Mouse (Mus musculus) ovary, postnatal 36 days (tissue): ENCODE data around the gene Dusp1.

ENCODE experiments used
- DNase-seq: peaks from one replicate; pipeline ENCODE4 v3.0.0; 2022; ENCODE audit warnings: low spot score, mixed read lengths

The Dusp1 gene

DNA sequence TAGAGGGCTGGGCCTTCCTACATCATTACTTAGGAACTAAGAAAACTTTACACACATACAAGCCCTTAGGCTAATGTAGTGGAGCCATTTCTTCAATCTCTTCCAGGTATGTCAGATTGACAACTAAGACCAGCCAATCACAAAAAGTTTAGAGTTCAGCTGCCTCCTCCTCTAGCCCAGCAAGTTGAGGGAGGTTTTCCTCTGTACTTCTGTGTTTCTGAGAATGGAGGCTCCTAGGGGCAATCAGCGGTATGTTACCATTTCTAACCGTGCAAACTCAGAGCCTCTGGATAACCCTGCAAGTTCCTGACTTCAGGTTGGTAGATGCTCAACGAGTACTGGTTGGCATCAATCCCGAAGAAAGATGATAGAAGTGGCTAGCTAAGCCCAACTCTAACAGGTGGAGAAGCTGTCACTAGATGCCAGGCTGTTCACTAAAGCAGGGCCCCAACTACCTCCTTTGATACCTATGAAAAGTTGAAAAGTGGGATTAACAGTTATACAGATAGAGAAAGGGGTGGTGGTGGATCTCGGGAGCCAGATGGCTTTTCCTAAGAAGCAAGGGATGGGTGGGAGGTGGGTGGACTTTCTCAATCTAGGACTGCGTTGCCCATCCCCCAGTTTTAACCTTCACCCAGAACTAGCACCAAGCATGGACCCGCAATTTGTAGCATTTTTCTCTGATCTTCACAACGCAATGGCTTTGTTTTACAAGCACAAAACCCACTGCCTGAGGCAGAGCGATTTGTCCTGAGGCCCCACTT lies 1.2 kb downstream of the Dusp1 start:
- no peak for DNase-seq

DNA sequence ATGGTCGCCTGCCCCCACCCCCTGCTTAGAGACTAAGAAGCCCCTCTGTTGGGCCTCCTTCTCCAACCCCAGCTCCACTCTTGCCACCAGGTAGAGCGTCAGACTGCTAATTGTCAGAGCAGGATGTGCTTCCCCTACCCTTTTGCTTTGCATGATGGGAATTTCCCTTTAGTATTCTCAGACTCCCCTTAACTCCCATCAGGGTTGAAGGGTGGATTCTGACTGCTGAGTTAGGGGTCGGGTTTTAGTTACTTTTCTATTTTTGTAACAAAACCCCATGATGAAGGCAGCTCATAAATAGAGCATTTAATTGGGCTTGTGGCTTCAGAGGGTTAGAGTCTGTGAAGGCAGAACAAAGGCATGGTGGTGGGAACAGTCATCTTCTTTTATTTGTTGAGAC lies 8.9 kb downstream of the Dusp1 start:
- no peak for DNase-seq

- DNase-seq: no peak
Observed at GRCm38 (mm10) chr17:26551104-26551503, 10.8 kb downstream of the Dusp1 start.

- DNase-seq: no peak
Observed at GRCm38 (mm10) chr17:26549148-26549809, 12.6 kb downstream of the Dusp1 start.

DNA sequence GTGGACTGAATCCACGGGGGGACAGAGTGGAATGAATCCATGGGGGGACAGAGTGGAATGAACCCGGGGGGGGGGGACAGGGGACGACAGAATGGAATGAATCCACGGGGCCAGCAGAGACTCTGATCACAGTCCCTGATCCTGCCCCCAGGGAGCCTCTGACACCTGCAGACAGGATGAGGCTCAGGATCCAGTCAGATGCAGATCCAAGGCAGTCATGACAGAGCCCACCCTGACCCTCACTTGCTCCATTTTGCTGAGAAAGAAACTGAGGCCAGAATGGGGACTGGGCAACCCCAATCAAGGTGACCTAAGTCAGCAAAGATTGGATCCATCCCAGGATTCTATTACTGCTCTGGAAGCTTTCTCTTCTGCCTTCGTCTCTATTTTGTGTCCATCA lies 13.4 kb downstream of the Dusp1 start:
- DNase-seq: no peak

DNA sequence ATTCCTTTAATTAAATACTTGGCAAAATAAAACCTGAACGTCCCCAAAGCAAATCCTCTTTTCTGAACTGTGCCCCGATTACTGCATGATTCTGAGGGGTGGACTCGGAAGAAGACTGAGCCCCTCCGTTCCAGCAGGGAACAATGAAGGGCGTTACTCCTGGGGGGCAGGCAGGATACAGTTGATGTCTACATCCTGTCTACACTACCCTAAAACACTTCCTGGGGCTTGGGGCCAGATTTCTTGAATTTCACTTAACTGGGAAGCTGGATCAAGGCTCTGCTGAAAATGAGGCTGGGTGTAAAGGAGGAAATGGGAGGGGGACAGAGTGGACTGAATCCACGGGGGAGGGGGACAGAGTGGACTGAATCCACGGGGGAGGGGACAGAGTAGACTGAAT lies 14.2 kb downstream of the Dusp1 start:
- no peak for DNase-seq

DNA sequence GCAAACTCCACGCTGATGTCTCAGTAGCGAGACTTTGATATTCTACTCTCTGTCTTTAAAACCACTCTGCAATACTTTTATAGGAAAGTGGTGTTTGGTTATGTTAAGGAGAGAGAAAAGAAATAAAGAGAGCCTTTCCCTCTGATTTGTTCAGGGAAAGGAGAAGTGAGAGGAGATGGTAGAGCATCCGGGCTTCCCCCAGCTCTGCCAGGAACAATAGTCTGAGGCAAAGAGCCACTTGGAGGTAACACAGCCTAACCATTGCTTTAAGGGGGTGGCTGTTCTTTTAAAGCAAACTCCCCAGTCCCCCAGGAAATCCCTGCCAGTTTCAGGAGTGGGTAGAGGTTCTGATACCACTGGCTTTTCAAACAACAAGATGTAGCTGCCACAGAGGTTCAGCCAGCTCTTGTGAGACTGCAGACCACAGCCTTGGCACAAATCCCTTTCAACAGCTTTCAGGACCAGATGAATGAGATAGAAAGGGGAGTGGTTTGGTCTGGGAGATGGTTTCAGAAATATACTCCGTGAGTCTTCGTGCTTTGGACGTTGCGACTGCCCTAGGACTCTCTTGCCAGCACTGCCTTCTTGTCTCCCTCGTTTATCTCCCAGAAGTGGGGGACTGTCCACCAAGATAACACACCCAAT lies 17.5 kb downstream of the Dusp1 start:
- DNase-seq: no peak

GRCm38 (mm10) chr17:26540083-26540482 lies 21.8 kb downstream of the Dusp1 start:
- no peak for DNase-seq

DNA sequence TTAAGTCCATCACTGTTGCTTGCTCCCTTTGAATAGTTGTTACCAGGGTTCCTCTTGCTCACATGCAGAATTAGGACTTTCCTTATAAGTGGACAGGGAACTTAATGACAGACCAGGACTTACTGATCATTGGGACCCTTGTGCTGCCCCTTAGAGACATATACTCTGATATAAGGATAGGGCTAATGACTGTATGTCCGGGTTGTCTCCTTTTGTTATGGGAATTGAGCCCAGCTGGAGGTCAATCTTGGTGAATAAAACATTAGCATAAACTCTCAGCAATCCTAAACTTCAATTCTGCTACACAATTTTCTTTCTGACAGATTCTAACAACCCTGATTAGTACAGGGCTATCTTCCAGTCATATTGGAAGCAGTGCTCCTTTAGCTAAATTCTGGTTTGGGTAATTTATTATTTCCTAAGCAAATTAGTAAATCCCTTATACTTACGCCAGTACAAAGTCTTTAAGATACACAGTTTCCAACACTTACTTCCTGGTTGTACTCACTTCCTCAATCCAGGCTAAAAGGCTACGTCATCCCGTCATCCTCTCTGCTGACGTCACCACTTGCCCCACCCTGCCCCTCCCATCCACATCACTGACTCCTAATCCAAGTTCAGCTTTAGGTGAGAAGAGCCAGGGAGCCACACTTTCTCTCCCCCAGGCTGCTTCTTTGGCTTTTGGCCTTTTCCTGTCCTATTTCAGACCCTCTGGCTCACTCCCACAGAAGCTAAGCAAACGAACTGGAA lies 24.0 kb downstream of the Dusp1 start:
- no peak for DNase-seq

- no peak for DNase-seq
Observed at GRCm38 (mm10) chr17:26535251-26536136, 26.4 kb downstream of the Dusp1 start.

GRCm38 (mm10) chr17:26534695-26535094 lies 27.2 kb downstream of the Dusp1 start:
- DNase-seq: no peak

- no peak for DNase-seq
Observed at GRCm38 (mm10) chr17:26533871-26534372, 28.0 kb downstream of the Dusp1 start.

- no peak for DNase-seq
Observed at GRCm38 (mm10) chr17:26532476-26533045, 29.4 kb downstream of the Dusp1 start.

DNA sequence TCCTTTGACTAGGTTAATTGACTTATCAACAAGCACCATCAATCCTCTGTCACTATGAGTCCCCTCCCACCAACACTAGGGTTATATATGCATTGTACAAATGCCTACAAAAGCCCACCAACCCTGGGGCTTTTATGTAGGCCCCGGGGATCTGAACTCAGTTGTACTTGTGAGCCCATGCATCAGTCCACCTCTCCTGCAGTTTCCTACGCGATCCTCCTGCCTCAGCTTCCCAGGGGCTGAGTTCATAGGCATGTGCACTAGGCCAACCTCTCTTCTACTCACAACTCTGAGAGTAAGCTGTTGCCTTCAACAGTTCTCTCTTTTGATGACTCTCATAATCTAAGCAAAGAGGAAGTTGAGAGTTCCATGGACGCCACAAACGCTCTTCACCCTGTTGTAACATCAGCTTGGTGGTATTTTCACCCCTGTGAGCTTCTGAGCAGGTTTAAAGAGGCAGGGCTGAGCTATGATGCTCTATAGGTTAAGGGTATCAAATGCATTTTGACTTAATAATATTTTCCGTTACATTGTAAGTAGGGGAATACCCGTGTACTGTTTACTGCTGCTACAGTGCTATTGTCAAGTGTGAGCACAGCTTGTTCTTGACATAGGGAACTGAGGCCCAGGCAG lies 30.4 kb downstream of the Dusp1 start:
- DNase-seq: no peak

- DNase-seq: no peak
Observed at GRCm38 (mm10) chr17:26530590-26531081, 31.3 kb downstream of the Dusp1 start.

DNA sequence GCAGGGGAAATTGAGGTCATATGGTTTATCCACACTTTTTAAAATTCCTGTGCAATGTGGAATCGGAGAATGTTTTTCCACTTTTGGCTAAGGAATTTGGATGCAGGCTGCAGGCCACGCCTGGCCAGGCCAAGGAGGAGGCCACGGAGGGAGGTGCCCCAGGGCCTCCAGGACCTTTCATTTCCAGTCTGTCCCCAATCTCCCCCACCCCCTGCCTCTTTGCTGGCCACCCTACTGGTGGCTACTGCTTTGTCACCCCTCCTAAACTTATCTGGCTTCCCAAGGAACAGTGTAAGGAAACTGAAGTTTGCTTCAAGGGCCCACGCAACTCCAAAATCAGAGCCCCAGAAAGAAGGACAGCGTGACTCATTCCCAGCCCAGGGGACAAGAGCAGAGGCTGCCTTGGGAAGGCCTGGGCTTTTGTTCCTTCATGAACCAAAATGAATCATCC lies 32.1 kb downstream of the Dusp1 start:
- no peak for DNase-seq

GRCm38 (mm10) chr17:26528751-26529150 lies 33.2 kb downstream of the Dusp1 start:
- DNase-seq: no peak

GRCm38 (mm10) chr17:26527291-26527690 lies 34.6 kb downstream of the Dusp1 start:
- no peak for DNase-seq

DNA sequence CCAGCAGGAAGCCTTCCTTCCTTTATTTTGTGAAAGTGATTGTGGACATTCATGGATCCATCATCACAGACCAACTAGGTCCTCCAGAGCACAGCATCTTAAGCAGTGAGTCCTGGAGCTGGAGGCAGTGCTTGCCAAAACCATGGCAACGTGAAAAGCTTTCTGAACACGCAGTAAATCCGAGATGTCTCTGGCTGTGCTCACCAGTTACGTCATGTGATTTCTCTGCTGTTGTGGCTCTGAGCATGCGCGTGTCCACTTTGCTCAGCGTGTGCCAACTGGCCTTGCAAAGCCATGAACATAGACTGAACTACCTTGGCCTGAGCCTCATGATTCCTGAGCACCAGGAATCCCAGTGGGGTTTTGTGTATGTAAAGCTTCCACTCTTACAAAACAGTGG lies 36.6 kb downstream of the Dusp1 start:
- peak; percentile 43 for DNase-seq

DNA sequence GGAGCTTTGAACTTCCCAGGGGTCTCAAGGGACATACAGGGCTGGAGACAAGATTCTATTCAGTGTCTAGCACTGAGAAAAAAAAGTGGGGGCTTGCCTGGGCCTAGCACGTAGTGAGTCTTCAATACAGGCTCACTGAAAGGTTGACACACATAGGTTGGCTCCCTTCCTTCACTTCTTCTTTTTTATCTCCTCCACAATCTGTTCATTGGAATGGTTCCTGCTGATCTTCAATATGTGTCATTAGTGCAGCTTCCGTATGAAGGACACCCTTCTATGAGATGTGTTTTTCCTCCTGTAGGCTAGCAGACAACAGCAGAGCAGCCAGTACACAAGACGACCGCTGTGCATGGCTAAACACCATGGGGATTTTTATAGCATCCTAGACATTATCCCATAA lies 37.1 kb downstream of the Dusp1 start:
- no peak for DNase-seq
